Comparison of ENCODE assay signal across 8 mouse cellular contexts in genomic region chr3:97901586-97901985, GRCm38 (mm10). TPM values are rescaled to one million over a fixed set of nuclear protein-coding genes. Genes with fewer than 3 reads are reported as not detected.
DNase-seq lines count a peak whose midpoint lies in the region; ATAC-seq and TF ChIP-seq lines count a peak whose summit lies in the region.

No protein-coding gene starts in this region.

- 5% methylated on average over 5 of the region's 5 CpGs for WGBS in heart, adult 2 months
- 26% methylated on average over 5 of the region's 5 CpGs for WGBS in forebrain, embryonic 16.5 days

- ATAC-seq in forebrain, embryonic 16.5 days: no peak
- ATAC-seq in megakaryocyte, adult 5-6 weeks (ENCODE audit: poor library complexity, severe bottlenecking): peak; percentile 11

- no peak for TF ChIP-seq EP300 in heart, adult 2 months (IDR thresholded peaks at IDR 0.05; ENCODE audit: insufficient read depth, low read depth, low read length)

- peak overlapping the region; percentile 92 for H3K27ac ChIP-seq in heart, adult 2 months
- H3K27ac ChIP-seq in forebrain, embryonic 16.5 days (ENCODE audit: low read length): no peak overlapping the region

- peak overlapping the region; percentile 93 for H3K4me3 ChIP-seq in heart, adult 2 months
- H3K4me3 ChIP-seq in E14TG2a.4 (replicated peaks; ENCODE audit: low read length): peak overlapping the region; percentile 99
- peak overlapping the region; percentile 66 for H3K4me3 ChIP-seq in forebrain, embryonic 16.5 days (replicated peaks; ENCODE audit: low read length)

- peaks cover 5% of the 10 kb centered on the region for H3K79me2 ChIP-seq in heart, adult 2 months (replicated peaks; ENCODE audit: control insufficient read depth, insufficient read depth, low read length)

- TF ChIP-seq CTCF in heart, adult 2 months (IDR thresholded peaks at IDR 0.05): no peak
- TF ChIP-seq CTCF in E14TG2a.4 (conservative IDR thresholded peaks at IDR 0.05; ENCODE audit: low read length): no peak

- no peak for TF ChIP-seq POLR2A in heart, adult 2 months (IDR thresholded peaks at IDR 0.05; ENCODE audit: insufficient read depth, low read depth, low read length)

- peak overlapping the region; percentile 91 for H3K4me2 ChIP-seq in forebrain, embryonic 16.5 days (ENCODE audit: low read length)

- H3K4me1 ChIP-seq in heart, adult 2 months (ENCODE audit: control insufficient read depth, insufficient read depth, low read length): peaks cover 6% of the 10 kb centered on the region
- H3K4me1 ChIP-seq in E14TG2a.4 (replicated peaks; ENCODE audit: low read depth, low read length): peaks cover 13% of the 10 kb centered on the region
- peaks cover 11% of the 10 kb centered on the region for H3K4me1 ChIP-seq in forebrain, embryonic 16.5 days (replicated peaks; ENCODE audit: control insufficient read depth, insufficient read depth, low read length)

- H3K9me3 ChIP-seq in E14TG2a.4 (ENCODE audit: low read length): no peaks in the 10 kb centered on the region
- no peaks in the 10 kb centered on the region for H3K9me3 ChIP-seq in forebrain, embryonic 16.5 days (ENCODE audit: control insufficient read depth, low read length)

- no peaks in the 10 kb centered on the region for H3K27me3 ChIP-seq in heart, adult 2 months (ENCODE audit: control insufficient read depth, insufficient read depth, low read length)
- H3K27me3 ChIP-seq in E14TG2a.4 (ENCODE audit: insufficient read depth, low read length): no peaks in the 10 kb centered on the region
- H3K27me3 ChIP-seq in forebrain, embryonic 16.5 days (replicated peaks; ENCODE audit: control insufficient read depth, insufficient read depth, low read length): no peaks in the 10 kb centered on the region

- peak overlapping the region; percentile 100 for H3K9ac ChIP-seq in heart, adult 2 months (ENCODE audit: low read depth, low read length)
- H3K9ac ChIP-seq in forebrain, embryonic 16.5 days (replicated peaks; ENCODE audit: low read depth, low read length): peak overlapping the region; percentile 77

- H3K36me3 ChIP-seq in heart, adult 2 months (ENCODE audit: control insufficient read depth, insufficient read depth, low read length): peaks cover 4% of the 10 kb centered on the region
- H3K36me3 ChIP-seq in E14TG2a.4 (ENCODE audit: insufficient read depth, low read length): peaks cover 4% of the 10 kb centered on the region; the same call in 1 of the 2 replicates
- no peaks in the 10 kb centered on the region for H3K36me3 ChIP-seq in forebrain, embryonic 16.5 days (ENCODE audit: control insufficient read depth, insufficient read depth)

- intact Hi-C loops in heart, adult 2 months (cut with DNase I): no loop called here
- intact Hi-C loops in heart, postnatal 10 days (cut with DNase I): no loop called here

- DNase-seq in heart, adult 2 months: no peak
- DNase-seq in heart, postnatal 10 days: no peak
- no peak for DNase-seq in layer of hippocampus, adult 18-20 months (ENCODE audit: low spot score in 2 of 2)
- no peak for DNase-seq in spleen, adult 12 weeks (ENCODE audit: low spot score)
- no peak for DNase-seq in embryo, embryonic 11 days

RNA-seq across cellular contexts. Expression of gene Sec22b, which starts 0.6 kb away (rescaled TPM):
- 10 to 100 TPM; 44.9 to 51.8 TPM for total RNA-seq in heart, adult 2 months (2021)
- polyA plus RNA-seq in heart, adult 2 months (2012; rRNA removed): 17.6 and 36.3 TPM in 2 replicates
- total RNA-seq in heart, postnatal 10 days (2021): 10 to 100 TPM; 49.6 to 54.1 TPM
- polyA plus RNA-seq in forebrain, embryonic 16.5 days (2015; fragmentation: Nextera tagmentation; extraction: Ambion mirVana): 108 and 110 TPM in 2 replicates
- total RNA-seq in megakaryocyte, adult 5-6 weeks (2015): 83.9 and 98.2 TPM in 2 replicates
- 51.7 and 69.2 TPM in 2 replicates for total RNA-seq in megakaryocyte, adult 5-6 weeks (2017)
- 10 to 100 TPM; 77.2 to 80.5 TPM for total RNA-seq in layer of hippocampus, adult 18-20 months (2021)

RNA-seq across cellular contexts. Expression of gene Pde4dip, which starts 13.1 kb away (rescaled TPM):
- 1,000 to 10,000 TPM; 1,629 to 1,897 TPM for total RNA-seq in heart, adult 2 months (2021)
- polyA plus RNA-seq in heart, adult 2 months (2012; rRNA removed): 1,061 and 1,297 TPM in 2 replicates
- total RNA-seq in heart, postnatal 10 days (2021): 1,000 to 10,000 TPM; 1,178 to 1,212 TPM
- 82.1 and 83.9 TPM in 2 replicates for polyA plus RNA-seq in forebrain, embryonic 16.5 days (2015; fragmentation: Nextera tagmentation; extraction: Ambion mirVana)
- total RNA-seq in megakaryocyte, adult 5-6 weeks (2015): 7.5 and 7.9 TPM in 2 replicates
- total RNA-seq in megakaryocyte, adult 5-6 weeks (2017): 10.9 and 14.4 TPM in 2 replicates
- 100 to 1,000 TPM; 228 to 229 TPM for total RNA-seq in layer of hippocampus, adult 18-20 months (2021)

Comparison
In these comparisons a context has a peak if more than half of its experiments do, and no peak if none do; other contexts are left out.
1. RNA of gene Pde4dip, which starts 13.1 kb away (total RNA-seq): 1,629 to 1,897 TPM in heart, adult 2 months, 1,178 to 1,212 TPM in heart, postnatal 10 days and 228 to 229 TPM in layer of hippocampus, adult 18-20 months; 7.5 to 14.4 TPM in megakaryocyte, adult 5-6 weeks; every median in the first group is over 10 times any median in the second.
2. Peak in every context shown above with its lines, with median percentiles within 50 percentile points of each other: H3K4me3 ChIP-seq.